Mouse (Mus musculus): ENCODE measurements around the gene Pin1. TPM values are rescaled to one million over a fixed set of nuclear protein-coding genes. Genes with fewer than 3 reads are reported as not detected.

Gene Pin1
- total RNA-seq, 1 experiment = 66.6 TPM

- H3K9ac ChIP-seq (ENCODE audit: insufficient read depth, low read depth, low read length, poor library complexity, severe bottlenecking) = no peak overlapping the region
Measured at GRCm38 (mm10) chr9:20662874-20663273, 11.0 kb downstream of the Pin1 start.

GRCm38 (mm10) chr9:20663956-20664355 is 12.1 kb downstream of the Pin1 start:
- no peak overlapping the region for H3K27ac ChIP-seq (ENCODE audit: insufficient read depth, low read depth, low read length, poor library complexity, severe bottlenecking)
- no peak for TF ChIP-seq CHD2 (IDR thresholded peaks at IDR 0.05; ENCODE audit: low read depth, low read length)
- TF ChIP-seq ZNF384 (IDR thresholded peaks at IDR 0.05; ENCODE audit: low read depth, low read length) = no peak
- TF ChIP-seq HCFC1 (IDR thresholded peaks at IDR 0.05; ENCODE audit: borderline replicate concordance, insufficient read depth, low read length) = no peak
- no peak for TF ChIP-seq ZC3H11A (IDR thresholded peaks at IDR 0.05; ENCODE audit: borderline replicate concordance, low read depth, low read length)
- TF ChIP-seq MAFK (IDR thresholded peaks at IDR 0.05; ENCODE audit: insufficient read depth, low read depth, low read length) = no peak
- H3K9me3 ChIP-seq (ENCODE audit: control insufficient read depth, insufficient read depth, low read depth, low read length) = no peaks in the 10 kb centered on the region
- H3K9ac ChIP-seq (ENCODE audit: insufficient read depth, low read depth, low read length, poor library complexity, severe bottlenecking) = no peak overlapping the region
- H3K4me3 ChIP-seq (ENCODE audit: insufficient read depth in 1 of 2, low read depth in 1 of 2, low read length in 2 of 2, poor library complexity in 1 of 2, severe bottlenecking in 1 of 2) = no peak overlapping the region
- H3K36me3 ChIP-seq (ENCODE audit: control insufficient read depth, insufficient read depth, low read length, poor library complexity, severe bottlenecking) = peaks cover 47% of the 10 kb centered on the region
- DNase-seq (ENCODE audit: low read depth, low spot score) = no peak
- in situ Hi-C loops (cut with MboI; ENCODE audit: low sequenced_read_pairs in 2 of 2, unreplicated experiment in 2 of 2) = no loop called here
- peaks cover 0 to 18% of the 10 kb centered on the region in 2 experiments; a peak in 2 of 4 replicates for H3K4me1 ChIP-seq (ENCODE audit: control insufficient read depth in 2 of 2, insufficient read depth in 2 of 2, low read length in 2 of 2, poor library complexity in 1 of 2)

More at GRCm38 (mm10) chr9:20662874-20663273, 11.0 kb downstream of the Pin1 start:
- H3K36me3 ChIP-seq (ENCODE audit: control insufficient read depth, insufficient read depth, low read length, poor library complexity, severe bottlenecking) = peaks cover 51% of the 10 kb centered on the region
- no peak for DNase-seq (ENCODE audit: low read depth, low spot score)
- in situ Hi-C loops (cut with MboI; ENCODE audit: low sequenced_read_pairs in 2 of 2, unreplicated experiment in 2 of 2) = no loop called here
- no peak overlapping the region for H3K27ac ChIP-seq (ENCODE audit: insufficient read depth, low read depth, low read length, poor library complexity, severe bottlenecking)
- peaks cover 2 to 18% of the 10 kb centered on the region in 2 experiments; a peak in 3 of 4 replicates for H3K4me1 ChIP-seq (ENCODE audit: control insufficient read depth in 2 of 2, insufficient read depth in 2 of 2, low read length in 2 of 2, poor library complexity in 1 of 2)
- TF ChIP-seq ZC3H11A (IDR thresholded peaks at IDR 0.05; ENCODE audit: borderline replicate concordance, low read depth, low read length) = no peak
- TF ChIP-seq MAFK (IDR thresholded peaks at IDR 0.05; ENCODE audit: insufficient read depth, low read depth, low read length) = no peak
- no peak for TF ChIP-seq HCFC1 (IDR thresholded peaks at IDR 0.05; ENCODE audit: borderline replicate concordance, insufficient read depth, low read length)
- no peak for TF ChIP-seq ZNF384 (IDR thresholded peaks at IDR 0.05; ENCODE audit: low read depth, low read length)
- no peak for TF ChIP-seq CHD2 (IDR thresholded peaks at IDR 0.05; ENCODE audit: low read depth, low read length)
- H3K4me3 ChIP-seq (ENCODE audit: insufficient read depth in 1 of 2, low read depth in 1 of 2, low read length in 2 of 2, poor library complexity in 1 of 2, severe bottlenecking in 1 of 2) = no peak overlapping the region
- H3K9me3 ChIP-seq (ENCODE audit: control insufficient read depth, insufficient read depth, low read depth, low read length) = no peaks in the 10 kb centered on the region

GRCm38 (mm10) chr9:20664366-20664765 is 12.5 kb downstream of the Pin1 start:
- TF ChIP-seq ZNF384 (IDR thresholded peaks at IDR 0.05; ENCODE audit: low read depth, low read length) (no peak), HCFC1 (IDR thresholded peaks at IDR 0.05; ENCODE audit: borderline replicate concordance, insufficient read depth, low read length) (no peak), CHD2 (IDR thresholded peaks at IDR 0.05; ENCODE audit: low read depth, low read length) (no peak), ZC3H11A (IDR thresholded peaks at IDR 0.05; ENCODE audit: borderline replicate concordance, low read depth, low read length) (no peak), MAFK (IDR thresholded peaks at IDR 0.05; ENCODE audit: insufficient read depth, low read depth, low read length) (no peak)
- no peak overlapping the region for H3K9ac ChIP-seq (ENCODE audit: insufficient read depth, low read depth, low read length, poor library complexity, severe bottlenecking)
- in situ Hi-C loops (cut with MboI; ENCODE audit: low sequenced_read_pairs in 2 of 2, unreplicated experiment in 2 of 2) = no loop called here
- peaks cover 43% of the 10 kb centered on the region for H3K36me3 ChIP-seq (ENCODE audit: control insufficient read depth, insufficient read depth, low read length, poor library complexity, severe bottlenecking)
- H3K27ac ChIP-seq (ENCODE audit: insufficient read depth, low read depth, low read length, poor library complexity, severe bottlenecking) = no peak overlapping the region
- DNase-seq (ENCODE audit: low read depth, low spot score) = no peak
- no peak overlapping the region for H3K4me3 ChIP-seq (ENCODE audit: insufficient read depth in 1 of 2, low read depth in 1 of 2, low read length in 2 of 2, poor library complexity in 1 of 2, severe bottlenecking in 1 of 2)
- H3K4me1 ChIP-seq (ENCODE audit: control insufficient read depth in 2 of 2, insufficient read depth in 2 of 2, low read length in 2 of 2, poor library complexity in 1 of 2) = peaks cover 0 to 16% of the 10 kb centered on the region in 2 experiments; a peak in 2 of 4 replicates
- H3K9me3 ChIP-seq (ENCODE audit: control insufficient read depth, insufficient read depth, low read depth, low read length) = no peaks in the 10 kb centered on the region

- no peak overlapping the region for H3K27ac ChIP-seq (ENCODE audit: insufficient read depth, low read depth, low read length, poor library complexity, severe bottlenecking)
- in situ Hi-C loops (cut with MboI; ENCODE audit: low sequenced_read_pairs in 2 of 2, unreplicated experiment in 2 of 2) = no loop called here
- no peak overlapping the region for H3K9ac ChIP-seq (ENCODE audit: insufficient read depth, low read depth, low read length, poor library complexity, severe bottlenecking)
- no peaks in the 10 kb centered on the region for H3K9me3 ChIP-seq (ENCODE audit: control insufficient read depth, insufficient read depth, low read depth, low read length)
- no peak for DNase-seq (ENCODE audit: low read depth, low spot score)
- peaks cover 0 to 16% of the 10 kb centered on the region in 2 experiments; a peak in 2 of 4 replicates for H3K4me1 ChIP-seq (ENCODE audit: control insufficient read depth in 2 of 2, insufficient read depth in 2 of 2, low read length in 2 of 2, poor library complexity in 1 of 2)
- peaks cover 41% of the 10 kb centered on the region for H3K36me3 ChIP-seq (ENCODE audit: control insufficient read depth, insufficient read depth, low read length, poor library complexity, severe bottlenecking)
- TF ChIP-seq HCFC1 (IDR thresholded peaks at IDR 0.05; ENCODE audit: borderline replicate concordance, insufficient read depth, low read length) = no peak
- TF ChIP-seq ZC3H11A (IDR thresholded peaks at IDR 0.05; ENCODE audit: borderline replicate concordance, low read depth, low read length) = no peak
- TF ChIP-seq ZNF384 (IDR thresholded peaks at IDR 0.05; ENCODE audit: low read depth, low read length) = no peak
- TF ChIP-seq CHD2 (IDR thresholded peaks at IDR 0.05; ENCODE audit: low read depth, low read length) = no peak
- TF ChIP-seq MAFK (IDR thresholded peaks at IDR 0.05; ENCODE audit: insufficient read depth, low read depth, low read length) = no peak
- no peak overlapping the region for H3K4me3 ChIP-seq (ENCODE audit: insufficient read depth in 1 of 2, low read depth in 1 of 2, low read length in 2 of 2, poor library complexity in 1 of 2, severe bottlenecking in 1 of 2)
Measured at GRCm38 (mm10) chr9:20664982-20665637, 13.2 kb downstream of the Pin1 start.

Data from ES-E14 (cell line).